Mouse (Mus musculus) right cerebral cortex, postnatal 25 days (tissue): Measurements from ENCODE around the gene Syndig1.

Experiments
- DNase-seq: peaks from one replicate; pipeline ENCODE4 v3.0.0; 2022

Gene Syndig1

GRCm38 (mm10) chr2:149828911-149829310, at the start of gene Syndig1:
Syndig1 (plus strand) TSS chr2:149829211.
- DNase-seq: no peak

GRCm38 (mm10) chr2:149798613-149799012, 30.4 kb upstream of the Syndig1 start:
- no peak for DNase-seq

- no peak for DNase-seq
Observed at GRCm38 (mm10) chr2:149804599-149805140, 24.3 kb upstream of the Syndig1 start.

GRCm38 (mm10) chr2:149805256-149805655, 23.8 kb upstream of the Syndig1 start:
- DNase-seq: no peak

- no peak for DNase-seq
Observed at GRCm38 (mm10) chr2:149812899-149813298, 16.1 kb upstream of the Syndig1 start.

GRCm38 (mm10) chr2:149818395-149818794, 10.6 kb upstream of the Syndig1 start:
- DNase-seq: no peak

GRCm38 (mm10) chr2:149819751-149820150, 9.3 kb upstream of the Syndig1 start:
- DNase-seq: no peak

GRCm38 (mm10) chr2:149820201-149820600, 8.8 kb upstream of the Syndig1 start:
- DNase-seq: no peak

- no peak for DNase-seq
Observed at GRCm38 (mm10) chr2:149829955-149830535, 1.0 kb downstream of the Syndig1 start.

GRCm38 (mm10) chr2:149830536-149831458, 1.8 kb downstream of the Syndig1 start, which contains the start of gene C530025M09Rik:
C530025M09Rik (minus strand) TSS chr2:149831213.
- DNase-seq: peak; percentile 59

GRCm38 (mm10) chr2:149831459-149832245, 2.6 kb downstream of the Syndig1 start:
- DNase-seq: peak; percentile 65

- no peak for DNase-seq
Observed at GRCm38 (mm10) chr2:149832301-149832700, 3.3 kb downstream of the Syndig1 start.

GRCm38 (mm10) chr2:149835091-149835490, 6.1 kb downstream of the Syndig1 start:
- DNase-seq: no peak

- no peak for DNase-seq
Observed at GRCm38 (mm10) chr2:149836471-149837135, 7.6 kb downstream of the Syndig1 start.

- DNase-seq: no peak
Observed at GRCm38 (mm10) chr2:149839666-149840065, 10.7 kb downstream of the Syndig1 start.

- DNase-seq: peak; percentile 28
Observed at GRCm38 (mm10) chr2:149844575-149844974, 15.6 kb downstream of the Syndig1 start.

GRCm38 (mm10) chr2:149848778-149849177, 19.8 kb downstream of the Syndig1 start:
- no peak for DNase-seq

GRCm38 (mm10) chr2:149861002-149861401, 32.0 kb downstream of the Syndig1 start:
- DNase-seq: no peak

GRCm38 (mm10) chr2:149865914-149866435, 37.0 kb downstream of the Syndig1 start:
- DNase-seq: no peak

- DNase-seq: no peak
Observed at GRCm38 (mm10) chr2:149870496-149870895, 41.5 kb downstream of the Syndig1 start.

- no peak for DNase-seq
Observed at GRCm38 (mm10) chr2:149872496-149872895, 43.5 kb downstream of the Syndig1 start.

- DNase-seq: peak; percentile 86
Observed at GRCm38 (mm10) chr2:149873346-149873745, 44.3 kb downstream of the Syndig1 start.
